ENCODE assay signal across 8 mouse cellular contexts in genomic region chr11:101302004-101302798, GRCm38 (mm10). TPM values are rescaled to one million over a fixed set of nuclear protein-coding genes. Genes with fewer than 3 reads are reported as not detected.
DNase-seq lines count a peak whose midpoint lies in the region; ATAC-seq and TF ChIP-seq lines count a peak whose summit lies in the region.

Gene Becn1, minus strand, starts transcription at chr11:101302286.

- peak within 1 kb of the TSS; percentile 82 for H3K9ac ChIP-seq in lung, postnatal 0 days (replicated peaks; ENCODE audit: low read depth)

- H3K4me3 ChIP-seq in hindbrain, embryonic 10.5 days: peak within 1 kb of the TSS; percentile 89
- peak within 1 kb of the TSS; percentile 92 for H3K4me3 ChIP-seq in lung, postnatal 0 days (ENCODE audit: low read depth, low read length)

- TF ChIP-seq CTCF in lung, postnatal 0 days (IDR thresholded peaks at IDR 0.05): peak; percentile 98

- 7% methylated on average over 39 of the region's 39 CpGs for WGBS in hindbrain, embryonic 10.5 days
- 9% methylated on average over 38 of the region's 39 CpGs for WGBS in lung, postnatal 0 days

- peak; percentile 85 for DNase-seq in MEL-GATA-1-ER (ENCODE audit: extremely low read depth, low read depth)
- DNase-seq in cerebellum, adult 8-10 months: peak; percentile 97
- peak; percentile 96 for DNase-seq in hindbrain, embryonic 10.5 days (ENCODE audit: low spot score)
- peak; percentile 96 for DNase-seq in layer of hippocampus, adult 9-11 months
- DNase-seq in lung, postnatal 0 days (ENCODE audit: low spot score): peak; percentile 98
- peak; percentile 99 for DNase-seq in ovary, postnatal 14 days (ENCODE audit: low spot score)
- DNase-seq in thymus, postnatal 14 days: peak; percentile 95

- peak within 1 kb of the TSS; percentile 82 for H3K4me2 ChIP-seq in lung, postnatal 0 days (replicated peaks; ENCODE audit: low read depth, low read length)

- H3K27me3 ChIP-seq in hindbrain, embryonic 10.5 days (ENCODE audit: insufficient read depth, poor library complexity, severe bottlenecking): no peaks in the 10 kb centered on the region; the same call in 1 of the 2 replicates
- H3K27me3 ChIP-seq in lung, postnatal 0 days (replicated peaks; ENCODE audit: insufficient read depth, low read length): no peaks in the 10 kb centered on the region

- no peak for TF ChIP-seq EP300 in lung, postnatal 0 days (IDR thresholded peaks at IDR 0.05)

- H3K27ac ChIP-seq in hindbrain, embryonic 10.5 days: peak within 1 kb of the TSS; percentile 88
- peak within 1 kb of the TSS; percentile 68 for H3K27ac ChIP-seq in lung, postnatal 0 days (ENCODE audit: low read length)

- peaks cover 27% of the 10 kb centered on the region for H3K36me3 ChIP-seq in hindbrain, embryonic 10.5 days
- H3K36me3 ChIP-seq in lung, postnatal 0 days (ENCODE audit: insufficient read depth, low read length): peaks cover 13% of the 10 kb centered on the region

- no peaks in the 10 kb centered on the region for H3K9me3 ChIP-seq in hindbrain, embryonic 10.5 days
- H3K9me3 ChIP-seq in lung, postnatal 0 days (ENCODE audit: low read length): no peaks in the 10 kb centered on the region

- ATAC-seq in frontal cortex, adult (ENCODE audit: low TSS enrichment): peak; percentile 99
- ATAC-seq in lung, postnatal 0 days: peak; percentile 99

- peaks cover 18% of the 10 kb centered on the region for H3K4me1 ChIP-seq in hindbrain, embryonic 10.5 days (replicated peaks)
- peaks cover 8% of the 10 kb centered on the region for H3K4me1 ChIP-seq in lung, postnatal 0 days (ENCODE audit: insufficient read depth, low read depth, low read length)

RNA-seq across cellular contexts. Expression of gene Becn1, which starts in this region (rescaled TPM):
- polyA plus RNA-seq in hindbrain, embryonic 10.5 days (2016; fragmentation: Nextera tagmentation; extraction: Ambion mirVana): 153 and 166 TPM in 2 replicates
- 149 and 152 TPM in 2 replicates for polyA plus RNA-seq in lung, postnatal 0 days (2015; fragmentation: Nextera tagmentation; extraction: Ambion mirVana)

Comparison
In these comparisons a context has a peak if more than half of its experiments do, and no peak if none do; other contexts are left out.
1. Peak in every context shown above with its lines: DNase-seq, ATAC-seq, H3K4me3 ChIP-seq and H3K27ac ChIP-seq.